Mouse (Mus musculus) erythroblast, adult 5-6 weeks (primary cell): Measurements from ENCODE around the gene Mtmr14. TPM values are rescaled to one million over a fixed set of nuclear protein-coding genes. Genes with fewer than 3 reads are reported as not detected.

Experiments
- ATAC-seq: replicated peaks from 2 replicates; pipeline ENCODE4 v1.8.0; 2016; ENCODE audit warnings: moderate number of reproducible peaks, mild to moderate bottlenecking, moderate TSS enrichment, inconsistent platforms; ENCODE audit not compliant: poor library complexity, low FRiP score, severe bottlenecking
- total RNA-seq, 2 experiments: library from RNA; stranded (forward) in 1 of 2; stranded (reverse) in 1 of 2; fragments of 150-400 nt in 1 of 2; fragments of 200-764, 138-1000 nt in 1 of 2; gene quantifications; 2 replicates each; pipeline versions ENCODE4 v1.2.3 to v1.2.4; 2015 to 2017; ENCODE audit warnings: low replicate concordance in 2 of 2

Gene Mtmr14
- total RNA-seq, 2 experiments from 2014 or later = 25.5 to 35.0 TPM

- ATAC-seq = no peak
Measured at GRCm38 (mm10) chr6:113267988-113268387, 30.3 kb downstream of the Mtmr14 start.

- ATAC-seq = no peak
Measured at GRCm38 (mm10) chr6:113272365-113272764, 34.7 kb downstream of the Mtmr14 start.

- ATAC-seq = no peak
Measured at GRCm38 (mm10) chr6:113276846-113277245, 39.2 kb downstream of the Mtmr14 start.

- no peak for ATAC-seq
Measured at GRCm38 (mm10) chr6:113281676-113282075, 44.0 kb downstream of the Mtmr14 start.

GRCm38 (mm10) chr6:113282101-113282802, 44.6 kb downstream of the Mtmr14 start, which contains the start of gene Cpne9:
Cpne9 (plus strand) TSS chr6:113282307.
- no peak for ATAC-seq

DNA sequence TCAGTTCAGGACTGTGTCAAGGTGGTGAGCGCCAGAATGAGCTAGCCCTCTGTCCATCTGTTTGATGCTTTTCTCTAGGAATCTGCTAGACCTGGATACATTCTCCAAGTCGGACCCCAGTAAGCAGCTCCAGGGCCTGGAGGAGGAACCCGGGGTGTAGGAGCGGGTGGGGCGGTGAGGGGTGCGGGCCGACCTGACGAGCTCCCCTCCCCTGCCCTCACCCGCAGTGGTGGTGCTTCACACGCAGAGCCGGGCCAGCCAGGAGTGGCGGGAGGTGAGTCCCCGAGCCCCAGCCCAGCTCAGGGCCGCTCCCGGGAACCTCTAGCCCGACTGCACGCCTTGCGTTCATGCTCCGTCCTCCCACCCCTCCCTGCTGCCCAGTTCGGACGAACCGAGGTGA, 45.3 kb downstream of the Mtmr14 start:
- ATAC-seq = no peak

GRCm38 (mm10) chr6:113283500-113283899, 45.9 kb downstream of the Mtmr14 start:
- no peak for ATAC-seq

GRCm38 (mm10) chr6:113284931-113285330, 47.3 kb downstream of the Mtmr14 start:
- ATAC-seq = no peak

DNA sequence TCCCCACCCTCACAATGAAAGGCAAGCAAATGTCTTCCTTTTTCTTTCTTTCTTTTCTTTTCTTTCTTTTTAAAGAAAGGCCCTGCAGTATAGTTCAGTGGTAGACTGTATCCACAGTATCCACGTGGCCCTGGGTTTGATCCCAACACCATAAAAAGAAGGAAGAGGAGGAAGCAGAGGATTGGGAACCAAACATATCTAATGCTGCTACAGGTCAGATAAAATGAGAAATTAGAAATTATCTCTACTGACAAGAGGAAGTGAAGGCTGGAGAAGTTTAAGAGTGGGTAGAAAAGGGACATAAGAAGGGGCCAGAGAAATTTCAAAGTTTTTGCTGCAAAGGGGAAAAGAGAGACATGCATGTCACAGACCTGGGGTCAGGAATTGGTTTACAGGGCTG, 48.7 kb downstream of the Mtmr14 start:
- no peak for ATAC-seq

DNA sequence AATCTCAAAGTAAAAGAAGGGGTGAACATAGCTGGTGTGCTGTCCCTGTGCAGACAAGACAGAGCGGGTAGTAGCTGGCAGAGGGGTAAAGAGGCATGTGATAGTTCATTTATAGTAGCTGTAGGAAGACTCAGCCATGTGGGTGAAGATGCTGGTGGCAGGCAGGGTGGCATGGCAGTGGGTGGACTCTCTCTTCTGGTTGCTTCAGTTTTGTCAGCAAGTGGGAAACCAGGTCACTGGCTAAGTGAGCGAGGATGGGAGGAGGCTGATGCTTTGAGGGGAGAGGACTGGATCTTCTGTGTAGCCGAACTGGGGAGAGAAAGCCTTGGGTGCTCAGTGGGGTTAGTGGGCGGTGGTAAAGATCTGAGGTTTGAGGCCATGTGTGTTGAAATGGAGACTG, 49.6 kb downstream of the Mtmr14 start:
- no peak for ATAC-seq

GRCm38 (mm10) chr6:113289346-113289745, 51.7 kb downstream of the Mtmr14 start:
- no peak for ATAC-seq

- ATAC-seq = no peak
Measured at GRCm38 (mm10) chr6:113290346-113290745, 52.7 kb downstream of the Mtmr14 start.

- ATAC-seq = no peak
Measured at GRCm38 (mm10) chr6:113292938-113293337, 55.3 kb downstream of the Mtmr14 start.

- ATAC-seq = no peak
Measured at GRCm38 (mm10) chr6:113296046-113296445, 58.4 kb downstream of the Mtmr14 start.

DNA sequence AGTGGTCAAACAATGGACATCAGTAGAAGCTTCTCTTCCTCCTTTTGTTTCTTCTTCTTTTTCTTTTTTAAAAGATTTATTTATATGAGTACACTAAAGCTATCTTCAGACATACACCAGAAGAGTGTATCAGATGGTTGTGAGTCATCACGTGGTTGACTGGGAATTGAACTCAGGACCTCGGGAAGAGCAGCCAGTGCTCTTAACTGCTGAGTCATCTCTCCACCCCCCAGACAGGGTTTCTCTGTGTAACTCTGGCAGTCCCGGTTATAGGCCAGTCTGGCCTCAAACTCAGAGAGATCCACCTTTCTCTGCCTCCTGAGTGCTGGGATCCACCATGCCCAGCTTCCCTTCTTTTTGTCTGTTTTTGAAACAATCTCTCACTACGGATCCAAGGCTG, 59.0 kb downstream of the Mtmr14 start:
- ATAC-seq = no peak

DNA sequence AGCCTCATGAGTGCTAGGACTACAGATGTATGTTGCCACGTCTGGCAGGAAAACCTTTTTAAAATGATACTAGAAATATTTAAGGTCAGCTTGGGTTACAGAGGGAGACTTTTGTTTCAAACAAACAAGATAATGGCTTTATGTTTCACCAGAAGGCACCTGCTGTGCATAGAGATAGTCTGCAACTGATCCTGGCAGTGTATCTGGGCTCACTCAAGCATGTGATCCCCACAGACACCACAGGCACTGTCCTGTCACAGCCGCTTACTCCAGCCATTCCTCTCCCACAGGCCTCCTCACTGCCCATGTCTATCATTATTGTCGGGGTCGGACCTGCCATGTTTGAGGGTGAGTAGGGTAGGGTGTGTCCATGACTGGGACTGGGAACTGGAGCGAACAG, 63.7 kb downstream of the Mtmr14 start:
- ATAC-seq = no peak

DNA sequence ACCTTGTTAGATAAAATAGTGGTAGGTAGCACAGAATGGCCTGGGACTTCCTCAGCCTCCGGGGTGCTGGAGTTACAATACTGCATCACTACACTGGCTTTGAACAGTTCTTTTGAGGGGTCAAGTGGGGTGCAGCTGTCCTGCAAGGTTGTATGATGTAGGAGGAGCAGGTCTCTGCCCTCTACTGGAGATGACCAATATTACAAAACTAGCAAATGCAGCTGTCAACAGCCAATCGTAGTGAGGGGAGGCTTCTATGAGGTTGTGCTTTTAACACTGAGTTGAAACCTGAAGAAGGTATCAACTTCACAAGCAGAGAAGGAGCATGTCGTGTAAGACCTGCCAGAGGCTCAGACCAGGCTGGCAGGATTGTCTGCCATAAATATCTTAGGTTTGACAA, 64.6 kb downstream of the Mtmr14 start:
- no peak for ATAC-seq

- peak; percentile 87 for ATAC-seq
Measured at GRCm38 (mm10) chr6:113306322-113306985, 68.8 kb downstream of the Mtmr14 start.

GRCm38 (mm10) chr6:113306986-113307349, 69.3 kb downstream of the Mtmr14 start, which contains the start of gene Brpf1:
Brpf1 (plus strand) TSS chr6:113307137.
- peak; percentile 61 for ATAC-seq

DNA sequence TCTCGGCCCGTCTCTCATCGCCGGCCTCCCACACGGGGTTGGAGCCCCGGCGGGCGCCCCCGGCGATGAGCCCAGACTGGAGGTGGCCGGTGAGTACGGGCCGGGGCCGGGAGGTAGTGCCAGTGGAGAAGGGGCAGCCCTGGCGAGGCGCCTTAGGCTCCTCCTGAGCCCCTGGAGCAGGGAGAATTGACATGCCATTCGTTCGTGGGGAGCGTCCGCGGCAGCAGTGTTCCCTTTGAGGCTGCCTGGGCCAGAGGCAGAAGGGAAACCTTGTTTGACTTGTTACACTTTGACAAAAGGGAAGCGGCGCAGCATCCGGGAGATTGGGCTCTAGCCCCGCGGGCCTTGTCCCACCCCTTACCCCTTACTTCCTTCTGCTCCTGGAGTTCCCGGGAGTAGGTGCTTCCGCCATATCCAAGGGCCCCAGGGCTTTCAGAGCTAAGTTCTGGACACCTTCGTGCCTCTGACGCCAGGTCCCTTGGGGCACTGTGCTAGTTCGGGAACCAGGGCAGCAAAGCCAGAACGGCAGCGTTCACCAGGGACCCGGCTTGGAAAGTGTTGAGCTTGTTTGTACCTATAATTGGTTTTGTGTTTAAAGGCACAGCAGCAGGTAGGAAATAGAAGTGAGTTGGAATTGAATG, 70.0 kb downstream of the Mtmr14 start:
- ATAC-seq = no peak

- no peak for ATAC-seq
Measured at GRCm38 (mm10) chr6:113308141-113308540, 70.5 kb downstream of the Mtmr14 start.
